Mouse (Mus musculus): ENCODE measurements around the gene Bod1l. TPM values are rescaled to one million over a fixed set of nuclear protein-coding genes. Genes with fewer than 3 reads are reported as not detected.

Bod1l gene
- 4.5 and 4.9 TPM in 2 replicates for total RNA-seq (2014; rRNA removed; ENCODE audit: low replicate concordance)
- 11.6 and 12.7 TPM in 2 replicates for polyA plus RNA-seq (2015; fragmentation: Nextera tagmentation; extraction: Ambion mirVana)

- ATAC-seq (ENCODE audit: insufficient read depth, low read depth) (peak; percentile 95), DNase-seq (ENCODE audit: low spot score) (peak; percentile 95)
- peak within 1 kb of the TSS; percentile 96 for H3K4me2 ChIP-seq (ENCODE audit: low read depth, low read length)
- H3K27ac ChIP-seq (ENCODE audit: low read depth) = peak within 1 kb of the TSS; percentile 84
- WGBS = under 1% methylated on average over 38 of the region's 38 CpGs
- H3K27me3 ChIP-seq (ENCODE audit: control insufficient read depth, insufficient read depth, low read length) = no peaks in the 10 kb centered on the region
- peaks cover 12% of the 10 kb centered on the region for H3K4me1 ChIP-seq (ENCODE audit: control insufficient read depth, insufficient read depth)
- H3K36me3 ChIP-seq (replicated peaks; ENCODE audit: control insufficient read depth, insufficient read depth, low read length) = no peaks in the 10 kb centered on the region
- TF ChIP-seq CTCF (IDR thresholded peaks at IDR 0.05; ENCODE audit: low read depth) (peak; percentile 56), EP300 (IDR thresholded peaks at IDR 0.05; ENCODE audit: low read depth) (peak; percentile 72; the same call in 1 of the 2 replicates)
- H3K9ac ChIP-seq (replicated peaks; ENCODE audit: low read depth, low read length) = peak within 1 kb of the TSS; percentile 92
- H3K4me3 ChIP-seq (ENCODE audit: low read depth, low read length) = peak within 1 kb of the TSS; percentile 91
- H3K9me3 ChIP-seq (replicated peaks; ENCODE audit: control insufficient read depth, low read length) = no peaks in the 10 kb centered on the region
Observed at GRCm38 (mm10) chr5:41844147-41844529, at the start of gene Bod1l. Gene Bod1l (minus strand): TSS chr5:41844315.

GRCm38 (mm10) chr5:41893351-41893750 lies 49.2 kb upstream of the Bod1l start:
- no peak overlapping the region for H3K4me3 ChIP-seq (ENCODE audit: low read depth, low read length)
- TF ChIP-seq EP300 (IDR thresholded peaks at IDR 0.05; ENCODE audit: low read depth) (no peak), CTCF (IDR thresholded peaks at IDR 0.05; ENCODE audit: low read depth) (no peak)
- H3K36me3 ChIP-seq (replicated peaks; ENCODE audit: control insufficient read depth, insufficient read depth, low read length) = no peaks in the 10 kb centered on the region
- WGBS = 57% methylated on average over 6 of the region's 6 CpGs
- no peak for ATAC-seq (ENCODE audit: insufficient read depth, low read depth)
- DNase-seq (ENCODE audit: low spot score) = no peak
- no peaks in the 10 kb centered on the region for H3K27me3 ChIP-seq (ENCODE audit: control insufficient read depth, insufficient read depth, low read length)
- no peaks in the 10 kb centered on the region for H3K9me3 ChIP-seq (replicated peaks; ENCODE audit: control insufficient read depth, low read length)
- H3K4me1 ChIP-seq (ENCODE audit: control insufficient read depth, insufficient read depth) = no peaks in the 10 kb centered on the region
- no peak overlapping the region for H3K4me2 ChIP-seq (ENCODE audit: low read depth, low read length)
- H3K27ac ChIP-seq (ENCODE audit: low read depth) = no peak overlapping the region
- H3K9ac ChIP-seq (replicated peaks; ENCODE audit: low read depth, low read length) = no peak overlapping the region

GRCm38 (mm10) chr5:41890871-41891270 lies 46.8 kb upstream of the Bod1l start:
- WGBS = 51% methylated on average over 5 of the region's 5 CpGs
- DNase-seq (ENCODE audit: low spot score) (no peak), ATAC-seq (ENCODE audit: insufficient read depth, low read depth) (no peak)
- Histone ChIP-seq H3K27ac (ENCODE audit: low read depth) (no peak overlapping the region), H3K27me3 (ENCODE audit: control insufficient read depth, insufficient read depth, low read length) (no peaks in the 10 kb centered on the region), H3K9ac (replicated peaks; ENCODE audit: low read depth, low read length) (no peak overlapping the region), H3K9me3 (replicated peaks; ENCODE audit: control insufficient read depth, low read length) (no peaks in the 10 kb centered on the region), H3K4me3 (ENCODE audit: low read depth, low read length) (no peak overlapping the region), H3K4me2 (ENCODE audit: low read depth, low read length) (no peak overlapping the region), H3K36me3 (replicated peaks; ENCODE audit: control insufficient read depth, insufficient read depth, low read length) (no peaks in the 10 kb centered on the region), H3K4me1 (ENCODE audit: control insufficient read depth, insufficient read depth) (no peaks in the 10 kb centered on the region)
- no peak for TF ChIP-seq EP300 (IDR thresholded peaks at IDR 0.05; ENCODE audit: low read depth)
- no peak for TF ChIP-seq CTCF (IDR thresholded peaks at IDR 0.05; ENCODE audit: low read depth)

- 83% methylated on average over 8 of the region's 8 CpGs for whole genome bisulfite sequencing
Observed at GRCm38 (mm10) chr5:41889245-41889849, 45.2 kb upstream of the Bod1l start.

GRCm38 (mm10) chr5:41888834-41889233 lies 44.7 kb upstream of the Bod1l start:
- H3K4me2 ChIP-seq (ENCODE audit: low read depth, low read length) = no peak overlapping the region
- H3K4me3 ChIP-seq (ENCODE audit: low read depth, low read length) = no peak overlapping the region
- H3K9ac ChIP-seq (replicated peaks; ENCODE audit: low read depth, low read length) = no peak overlapping the region
- H3K4me1 ChIP-seq (ENCODE audit: control insufficient read depth, insufficient read depth) = no peaks in the 10 kb centered on the region
- H3K27me3 ChIP-seq (ENCODE audit: control insufficient read depth, insufficient read depth, low read length) = no peaks in the 10 kb centered on the region
- TF ChIP-seq EP300 (IDR thresholded peaks at IDR 0.05; ENCODE audit: low read depth) (no peak), CTCF (IDR thresholded peaks at IDR 0.05; ENCODE audit: low read depth) (peak; percentile 27)
- no peaks in the 10 kb centered on the region for H3K9me3 ChIP-seq (replicated peaks; ENCODE audit: control insufficient read depth, low read length)
- DNase-seq (ENCODE audit: low spot score) (no peak), ATAC-seq (ENCODE audit: insufficient read depth, low read depth) (no peak)
- H3K36me3 ChIP-seq (replicated peaks; ENCODE audit: control insufficient read depth, insufficient read depth, low read length) = no peaks in the 10 kb centered on the region
- 54% methylated on average over 3 of the region's 3 CpGs for WGBS
- H3K27ac ChIP-seq (ENCODE audit: low read depth) = no peak overlapping the region

More at GRCm38 (mm10) chr5:41889245-41889849, 45.2 kb upstream of the Bod1l start:
- H3K4me1 ChIP-seq (ENCODE audit: control insufficient read depth, insufficient read depth) = no peaks in the 10 kb centered on the region
- TF ChIP-seq CTCF (IDR thresholded peaks at IDR 0.05; ENCODE audit: low read depth) = no peak
- TF ChIP-seq EP300 (IDR thresholded peaks at IDR 0.05; ENCODE audit: low read depth) = no peak
- no peak for DNase-seq (ENCODE audit: low spot score)
- H3K9me3 ChIP-seq (replicated peaks; ENCODE audit: control insufficient read depth, low read length) = no peaks in the 10 kb centered on the region
- H3K4me3 ChIP-seq (ENCODE audit: low read depth, low read length) = no peak overlapping the region
- no peak overlapping the region for H3K27ac ChIP-seq (ENCODE audit: low read depth)
- no peak overlapping the region for H3K4me2 ChIP-seq (ENCODE audit: low read depth, low read length)
- no peak for ATAC-seq (ENCODE audit: insufficient read depth, low read depth)
- no peak overlapping the region for H3K9ac ChIP-seq (replicated peaks; ENCODE audit: low read depth, low read length)
- H3K36me3 ChIP-seq (replicated peaks; ENCODE audit: control insufficient read depth, insufficient read depth, low read length) = no peaks in the 10 kb centered on the region
- H3K27me3 ChIP-seq (ENCODE audit: control insufficient read depth, insufficient read depth, low read length) = no peaks in the 10 kb centered on the region

- peak; percentile 54 for DNase-seq (ENCODE audit: low spot score)
- H3K9me3 ChIP-seq (replicated peaks; ENCODE audit: control insufficient read depth, low read length) = no peaks in the 10 kb centered on the region
- H3K4me3 ChIP-seq (ENCODE audit: low read depth, low read length) = no peak overlapping the region
- no peaks in the 10 kb centered on the region for H3K4me1 ChIP-seq (ENCODE audit: control insufficient read depth, insufficient read depth)
- no peak overlapping the region for H3K4me2 ChIP-seq (ENCODE audit: low read depth, low read length)
- no peak overlapping the region for H3K27ac ChIP-seq (ENCODE audit: low read depth)
- H3K27me3 ChIP-seq (ENCODE audit: control insufficient read depth, insufficient read depth, low read length) = no peaks in the 10 kb centered on the region
- WGBS = 12% methylated on average over 4 of the region's 4 CpGs
- peak; percentile 84 for TF ChIP-seq CTCF (IDR thresholded peaks at IDR 0.05; ENCODE audit: low read depth)
- no peak for TF ChIP-seq EP300 (IDR thresholded peaks at IDR 0.05; ENCODE audit: low read depth)
- H3K9ac ChIP-seq (replicated peaks; ENCODE audit: low read depth, low read length) = no peak overlapping the region
- no peaks in the 10 kb centered on the region for H3K36me3 ChIP-seq (replicated peaks; ENCODE audit: control insufficient read depth, insufficient read depth, low read length)
- ATAC-seq (ENCODE audit: insufficient read depth, low read depth) = no peak
Observed at GRCm38 (mm10) chr5:41887738-41888137, 43.6 kb upstream of the Bod1l start.
